Mouse (Mus musculus) liver, embryonic 13.5 days (tissue): ENCODE measurements around the gene Iqgap2. TPM values are rescaled to one million over a fixed set of nuclear protein-coding genes. Genes with fewer than 3 reads are reported as not detected.

Source experiments
- ATAC-seq: fragments of 200-750 bp; cut with Nextera tagmentation; 2 replicates; pipeline ENCODE4 v1.8.0; 2017; ENCODE audit warnings: low read depth, mild to moderate bottlenecking, moderate number of reproducible peaks, moderate library complexity
- DNase-seq: peaks from one replicate; pipeline ENCODE4 v3.0.0; 2022
- H3K27ac ChIP-seq: fragments of 300-500 bp; sonication (generic); 2 replicates; pipeline ENCODE4 v1.5.1; 2015; ENCODE audit warnings: moderate library complexity, mild to moderate bottlenecking, inconsistent platforms
- H3K27me3 ChIP-seq: fragments of 300-500 bp; sonication (generic); 2 replicates; pipeline ENCODE4 v1.6.1; 2015; ENCODE audit warnings: mild to moderate bottlenecking, inconsistent platforms
- H3K36me3 ChIP-seq: fragments of 300-500 bp; sonication (generic); 2 replicates; pipeline ENCODE4 v1.6.1; 2015; ENCODE audit warnings: mild to moderate bottlenecking, inconsistent platforms
- H3K4me1 ChIP-seq: fragments of 300-500 bp; sonication (generic); replicated peaks from 2 replicates; pipeline ENCODE4 v1.6.1; 2015; ENCODE audit warnings: inconsistent platforms
- H3K4me2 ChIP-seq: fragments of 300-500 bp; sonication (generic); 2 replicates; pipeline ENCODE4 v1.6.1; 2015; ENCODE audit warnings: inconsistent platforms, mild to moderate bottlenecking, moderate library complexity
- H3K4me3 ChIP-seq: fragments of 300-500 bp; sonication (generic); replicated peaks from 2 replicates; pipeline ENCODE4 v1.5.1; 2015; ENCODE audit warnings: mild to moderate bottlenecking, inconsistent platforms
- H3K9ac ChIP-seq: fragments of 300-500 bp; sonication (generic); 2 replicates; pipeline ENCODE4 v1.6.1; 2015; ENCODE audit warnings: mild to moderate bottlenecking, inconsistent platforms
- H3K9me3 ChIP-seq: fragments of 300-500 bp; sonication (generic); replicated peaks from 2 replicates; pipeline ENCODE4 v1.6.1; 2016; ENCODE audit warnings: inconsistent platforms
- WGBS: fragments of 180-500 bp; shearing (Covaris S2); methylation state at CpG from one replicate; pipeline ENCODE4 v1.1.7; 2015; ENCODE audit not compliant: insufficient replicate concordance; 5-methylcytosine and 5-hydroxymethylcytosine counted together
- polyA plus RNA-seq: library from polyadenylated mRNA; unstranded; fragments of >200 nt; fragmentation: Nextera tagmentation; extraction: Ambion mirVana; gene quantifications from 2 replicates; pipeline ENCODE4 v1.2.1, GENCODE M21; 2015

Iqgap2 gene
- polyA plus RNA-seq, 1 experiment from 2014 or later = 11.9 TPM

GRCm38 (mm10) chr13:95671108-95671897, 220.4 kb downstream of the Iqgap2 start:
- DNase-seq = peak; percentile 51
- H3K4me3 ChIP-seq = peak overlapping the region; percentile 54
- peak overlapping the region; percentile 96 for H3K27ac ChIP-seq
- H3K4me2 ChIP-seq = peak overlapping the region; percentile 62
- peak overlapping the region; percentile 58 for H3K9ac ChIP-seq
- peak; percentile 94 for ATAC-seq
- H3K4me1 ChIP-seq = peaks cover 69% of the 10 kb centered on the region
- 14% methylated on average over 9 of the region's 9 CpGs for WGBS
- no peaks in the 10 kb centered on the region for H3K9me3 ChIP-seq
- H3K27me3 ChIP-seq = no peaks in the 10 kb centered on the region
- peaks cover 39% of the 10 kb centered on the region for H3K36me3 ChIP-seq

DNA sequence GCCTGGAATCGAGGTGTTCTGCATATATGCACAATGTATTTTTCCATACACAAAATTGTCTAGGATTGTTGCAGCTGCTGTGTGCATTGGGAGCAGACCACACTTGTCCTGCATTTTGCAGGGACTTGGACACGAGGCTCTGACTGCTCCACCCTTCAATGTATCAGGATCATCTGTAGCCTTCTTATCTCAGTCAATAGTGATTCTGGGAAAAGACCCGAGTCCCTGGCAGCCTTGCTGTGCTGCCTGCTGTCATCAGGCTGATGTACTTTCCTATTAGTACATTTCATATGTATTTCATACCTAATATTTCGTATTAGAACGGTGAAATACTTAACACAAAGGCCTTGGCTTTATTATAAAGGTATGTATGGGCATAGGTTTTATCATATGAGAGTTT, 221.2 kb downstream of the Iqgap2 start:
- DNase-seq (no peak), ATAC-seq (peak; percentile 38)
- peak overlapping the region; percentile 96 for H3K27ac ChIP-seq
- peak overlapping the region; percentile 54 for H3K4me3 ChIP-seq
- peaks cover 66% of the 10 kb centered on the region for H3K4me1 ChIP-seq
- peaks cover 44% of the 10 kb centered on the region for H3K36me3 ChIP-seq
- H3K9ac ChIP-seq = peak overlapping the region; percentile 58
- no peaks in the 10 kb centered on the region for H3K27me3 ChIP-seq
- 53% methylated on average over 5 of the region's 5 CpGs for WGBS
- H3K4me2 ChIP-seq = peak overlapping the region; percentile 62
- no peaks in the 10 kb centered on the region for H3K9me3 ChIP-seq

DNA sequence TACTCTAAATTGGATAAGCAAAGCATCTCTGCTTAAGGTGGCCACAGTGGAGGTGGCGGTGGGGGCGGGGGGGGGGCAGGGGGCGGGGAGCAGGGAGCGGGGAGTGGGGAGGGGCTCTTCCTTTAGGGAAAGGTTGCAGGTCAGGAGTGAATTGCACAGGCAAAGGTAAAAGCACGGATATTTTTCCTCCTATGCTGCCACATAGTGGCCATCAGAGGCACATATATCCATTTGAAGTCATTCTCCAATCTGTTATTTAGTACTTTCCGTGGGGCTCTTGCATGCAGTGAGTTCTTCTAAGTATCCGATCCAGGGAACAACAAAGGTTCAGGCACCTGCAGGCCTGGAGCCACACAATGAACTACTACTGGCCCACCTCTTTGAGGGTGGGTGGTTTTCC, 224.5 kb downstream of the Iqgap2 start:
- DNase-seq (no peak), ATAC-seq (no peak)
- Histone ChIP-seq H3K9ac (no peak overlapping the region), H3K4me3 (no peak overlapping the region), H3K36me3 (peaks cover 75% of the 10 kb centered on the region), H3K27ac (no peak overlapping the region), H3K4me1 (peaks cover 38% of the 10 kb centered on the region), H3K4me2 (no peak overlapping the region), H3K9me3 (no peaks in the 10 kb centered on the region), H3K27me3 (no peaks in the 10 kb centered on the region)
- WGBS = 36% methylated on average over 7 of the region's 7 CpGs

DNA sequence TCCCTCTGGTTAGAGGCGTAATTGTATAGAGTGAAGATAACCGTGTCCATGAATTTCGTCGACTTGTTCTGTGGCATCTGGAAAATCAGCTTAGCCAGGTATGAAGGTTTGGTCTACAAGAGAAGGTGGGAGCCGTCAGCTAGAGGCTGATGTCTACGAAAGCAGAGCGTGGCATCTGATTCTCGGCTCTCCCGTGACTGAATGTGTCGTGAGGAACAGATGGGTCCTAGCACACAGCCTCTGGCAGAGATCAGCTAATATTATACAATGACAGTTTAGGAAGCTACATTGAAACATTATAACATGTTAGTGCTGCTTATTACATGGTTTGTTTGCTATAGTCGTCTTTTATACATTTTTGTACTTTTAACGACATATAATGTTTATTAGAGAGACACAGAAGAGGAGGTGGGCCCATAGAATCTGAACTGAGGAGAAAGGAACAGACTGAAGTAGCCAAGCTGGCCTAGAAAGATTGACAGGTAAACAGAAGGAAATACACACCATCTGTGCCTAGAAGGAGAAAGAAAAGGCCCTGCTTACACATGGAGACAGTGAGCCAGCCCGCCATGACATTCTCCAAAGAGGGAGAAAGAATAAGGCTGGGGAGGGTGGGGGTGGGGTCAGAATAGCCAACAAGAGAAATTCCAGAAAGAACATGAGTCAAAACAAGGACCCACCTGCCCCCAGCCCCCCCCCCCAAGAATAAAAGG, 225.9 kb downstream of the Iqgap2 start:
- Histone ChIP-seq H3K36me3 (peaks cover 89% of the 10 kb centered on the region), H3K4me2 (no peak overlapping the region), H3K4me1 (peaks cover 24% of the 10 kb centered on the region), H3K4me3 (no peak overlapping the region), H3K27ac (peak overlapping the region; percentile 16; the same call in 1 of the 2 replicates), H3K9me3 (no peaks in the 10 kb centered on the region), H3K9ac (no peak overlapping the region), H3K27me3 (no peaks in the 10 kb centered on the region)
- 86% methylated on average over 13 of the region's 13 CpGs for WGBS
- no peak for DNase-seq
- no peak for ATAC-seq

DNA sequence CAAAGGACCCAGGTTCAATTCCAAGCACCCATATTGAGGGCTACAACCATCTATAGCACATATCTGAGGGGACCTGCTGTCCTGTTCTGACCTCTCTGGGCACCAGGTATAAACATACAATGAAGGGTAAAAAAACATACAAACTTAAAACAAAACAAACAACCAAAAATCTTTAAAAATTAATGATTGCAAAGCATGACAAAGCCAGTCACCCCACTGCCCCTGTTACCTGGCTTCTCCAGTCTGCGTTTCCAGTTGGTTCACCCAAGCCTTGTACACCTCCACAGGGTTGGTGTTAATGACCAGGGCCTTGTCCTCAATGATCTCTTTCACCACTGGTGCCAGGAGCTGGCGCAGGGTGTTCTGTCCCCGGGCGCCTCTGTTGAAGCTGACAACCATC, 227.9 kb downstream of the Iqgap2 start:
- no peaks in the 10 kb centered on the region for H3K9me3 ChIP-seq
- no peak for DNase-seq
- peaks cover 89% of the 10 kb centered on the region for H3K36me3 ChIP-seq
- H3K4me1 ChIP-seq = peaks cover 10% of the 10 kb centered on the region
- no peak overlapping the region for H3K9ac ChIP-seq
- 93% methylated on average over 4 of the region's 4 CpGs for WGBS
- H3K27ac ChIP-seq = no peak overlapping the region
- H3K4me3 ChIP-seq = no peak overlapping the region
- H3K27me3 ChIP-seq = no peaks in the 10 kb centered on the region
- ATAC-seq = no peak
- no peak overlapping the region for H3K4me2 ChIP-seq

GRCm38 (mm10) chr13:95659432-95659831, 232.3 kb downstream of the Iqgap2 start:
- WGBS = 82% methylated on average over 7 of the region's 7 CpGs
- H3K36me3 ChIP-seq = peaks cover 83% of the 10 kb centered on the region
- ATAC-seq = no peak

DNA sequence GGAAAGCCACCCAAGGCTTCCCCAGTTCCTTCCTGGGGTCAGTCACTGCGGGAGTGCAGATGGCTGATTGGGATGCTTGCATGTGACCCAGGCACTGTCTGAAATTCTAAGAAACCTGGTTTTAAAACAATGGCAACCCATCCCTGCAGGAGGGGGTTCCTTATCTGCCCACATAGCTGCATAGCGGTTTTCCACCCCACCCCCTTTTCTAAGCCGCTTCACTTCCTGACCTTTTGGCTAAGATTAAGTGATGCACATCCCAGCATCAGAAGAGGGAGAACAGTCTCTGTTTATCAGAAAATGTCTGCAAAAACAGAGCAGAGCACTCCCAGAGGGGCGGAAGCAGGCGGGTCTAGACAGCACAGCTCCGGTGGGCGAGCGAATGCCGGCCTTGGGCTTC, 234.6 kb downstream of the Iqgap2 start:
- 16% methylated on average over 9 of the region's 9 CpGs for WGBS
- H3K4me2 ChIP-seq = peak overlapping the region; percentile 9; the same call in 1 of the 2 replicates
- peak overlapping the region; percentile 14; the same call in 1 of the 2 replicates for H3K9ac ChIP-seq
- no peaks in the 10 kb centered on the region for H3K9me3 ChIP-seq
- DNase-seq (peak; percentile 24), ATAC-seq (peak; percentile 89)
- H3K27me3 ChIP-seq = no peaks in the 10 kb centered on the region
- peaks cover 53% of the 10 kb centered on the region for H3K4me1 ChIP-seq
- peaks cover 62% of the 10 kb centered on the region for H3K36me3 ChIP-seq
- peak overlapping the region; percentile 56 for H3K27ac ChIP-seq
- no peak overlapping the region for H3K4me3 ChIP-seq

More at GRCm38 (mm10) chr13:95659432-95659831, 232.3 kb downstream of the Iqgap2 start:
- no peaks in the 10 kb centered on the region for H3K27me3 ChIP-seq
- H3K9me3 ChIP-seq = no peaks in the 10 kb centered on the region
- H3K4me1 ChIP-seq = peaks cover 34% of the 10 kb centered on the region
- DNase-seq = no peak
- H3K4me2 ChIP-seq = no peak overlapping the region
- no peak overlapping the region for H3K4me3 ChIP-seq
- no peak overlapping the region for H3K27ac ChIP-seq
- H3K9ac ChIP-seq = no peak overlapping the region

DNA sequence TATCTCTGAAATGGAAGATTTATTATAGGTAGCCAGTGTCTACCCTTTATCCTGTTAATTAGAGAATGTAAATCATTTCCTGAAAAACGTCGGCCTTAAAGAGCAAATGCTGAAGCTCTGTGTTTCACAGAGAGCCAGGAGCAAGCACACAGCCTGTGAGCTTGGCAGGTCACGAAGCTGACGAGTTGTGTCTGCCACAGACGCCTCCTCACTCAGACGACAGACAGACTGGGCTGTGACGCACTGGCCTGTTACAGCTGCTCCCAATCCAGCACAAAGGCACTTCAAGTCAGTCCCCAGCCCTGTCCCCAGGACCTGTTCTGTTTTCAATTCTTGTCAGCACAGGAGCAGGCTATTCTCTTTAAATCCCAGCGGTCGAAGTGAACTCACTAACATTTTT, 236.4 kb downstream of the Iqgap2 start:
- no peak for ATAC-seq
- H3K4me1 ChIP-seq = peaks cover 56% of the 10 kb centered on the region
- H3K27ac ChIP-seq = peak overlapping the region; percentile 24; the same call in 1 of the 2 replicates

DNA sequence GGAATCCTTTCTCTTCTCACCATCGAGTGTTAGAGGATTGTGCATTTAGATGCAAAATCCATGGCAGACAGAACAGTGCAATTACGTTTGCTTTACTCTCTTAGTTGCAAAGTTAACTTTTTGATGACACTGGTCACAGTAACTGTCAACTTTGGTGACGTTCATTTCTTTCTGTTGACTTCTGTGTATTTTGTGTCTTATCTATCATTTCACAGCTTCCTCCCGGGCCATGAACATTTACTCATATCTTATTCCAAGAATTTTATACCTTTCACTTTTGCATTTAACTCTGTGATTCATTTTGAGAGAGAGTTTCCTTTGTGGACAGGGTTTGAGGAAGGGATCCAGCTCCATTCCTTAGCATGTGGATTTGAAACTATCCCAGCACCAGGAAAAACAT, 238.0 kb downstream of the Iqgap2 start:
- Histone ChIP-seq H3K27me3 (no peaks in the 10 kb centered on the region), H3K9me3 (no peaks in the 10 kb centered on the region), H3K36me3 (peaks cover 30% of the 10 kb centered on the region), H3K27ac (peak overlapping the region; percentile 20), H3K4me3 (no peak overlapping the region), H3K9ac (no peak overlapping the region), H3K4me2 (no peak overlapping the region), H3K4me1 (peaks cover 56% of the 10 kb centered on the region)
- ATAC-seq = no peak
- WGBS = 26% methylated on average over 4 of the region's 4 CpGs
- no peak for DNase-seq

More for the DNA sequence above, 236.4 kb downstream of the Iqgap2 start:
- DNase-seq = no peak
- Histone ChIP-seq H3K4me2 (no peak overlapping the region), H3K9ac (no peak overlapping the region), H3K36me3 (peaks cover 43% of the 10 kb centered on the region), H3K27me3 (no peaks in the 10 kb centered on the region), H3K4me3 (no peak overlapping the region), H3K9me3 (no peaks in the 10 kb centered on the region)
- 69% methylated on average over 9 of the region's 9 CpGs for WGBS

GRCm38 (mm10) chr13:95651870-95652668, 239.7 kb downstream of the Iqgap2 start:
- Histone ChIP-seq H3K4me3 (no peak overlapping the region), H3K36me3 (peaks cover 13% of the 10 kb centered on the region), H3K27ac (no peak overlapping the region), H3K9me3 (no peaks in the 10 kb centered on the region), H3K4me2 (no peak overlapping the region), H3K9ac (no peak overlapping the region), H3K27me3 (no peaks in the 10 kb centered on the region), H3K4me1 (peaks cover 42% of the 10 kb centered on the region)
- no peak for ATAC-seq
- 59% methylated on average over 7 of the region's 7 CpGs for WGBS
- DNase-seq = no peak

DNA sequence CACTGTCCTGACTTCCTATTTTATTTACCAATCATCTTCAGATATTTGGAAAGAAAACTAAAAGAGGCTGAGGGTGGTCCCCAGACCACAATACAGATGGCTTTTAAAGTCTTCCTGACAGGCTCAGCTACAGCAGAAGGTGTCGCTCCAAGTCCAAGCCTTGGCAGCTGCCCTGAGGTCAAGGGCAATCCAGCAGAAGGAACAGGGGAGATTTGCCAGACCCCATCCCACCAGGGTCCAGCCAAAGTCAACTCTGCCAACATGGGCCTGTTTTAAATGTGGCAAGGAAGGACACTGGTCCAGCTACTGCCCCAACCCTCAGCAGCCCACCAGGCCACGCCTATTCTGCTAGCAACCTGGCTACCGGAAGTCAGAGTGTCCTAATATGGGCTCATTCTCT, 241.8 kb downstream of the Iqgap2 start:
- no peaks in the 10 kb centered on the region for H3K27me3 ChIP-seq
- peaks cover 25% of the 10 kb centered on the region for H3K4me1 ChIP-seq
- WGBS = 75% methylated on average over 3 of the region's 3 CpGs
- no peak overlapping the region for H3K4me3 ChIP-seq
- no peaks in the 10 kb centered on the region for H3K9me3 ChIP-seq
- H3K4me2 ChIP-seq = no peak overlapping the region
- no peak for ATAC-seq
- H3K36me3 ChIP-seq = peaks cover 11% of the 10 kb centered on the region
- no peak for DNase-seq
- H3K9ac ChIP-seq = no peak overlapping the region
- no peak overlapping the region for H3K27ac ChIP-seq
